Mouse (Mus musculus): ENCODE measurements around the gene Fam178b.
"Not testable (repeated sequence)": the region's sequence is repeated elsewhere in the genome, so short reads cannot be mapped to it uniquely, and the experiment has no call there.

The Fam178b gene

GRCm38 (mm10) chr1:36672648-36673350 is 10.2 kb downstream of the Fam178b start:
- DNase-seq (ENCODE audit: low spot score in 2 of 2), result no peak

- no peak for DNase-seq (ENCODE audit: low spot score in 2 of 2)
Measured at GRCm38 (mm10) chr1:36671260-36671659, 11.7 kb downstream of the Fam178b start.

GRCm38 (mm10) chr1:36670256-36670655 is 12.7 kb downstream of the Fam178b start:
- DNase-seq (ENCODE audit: low spot score in 2 of 2), result no peak

DNA sequence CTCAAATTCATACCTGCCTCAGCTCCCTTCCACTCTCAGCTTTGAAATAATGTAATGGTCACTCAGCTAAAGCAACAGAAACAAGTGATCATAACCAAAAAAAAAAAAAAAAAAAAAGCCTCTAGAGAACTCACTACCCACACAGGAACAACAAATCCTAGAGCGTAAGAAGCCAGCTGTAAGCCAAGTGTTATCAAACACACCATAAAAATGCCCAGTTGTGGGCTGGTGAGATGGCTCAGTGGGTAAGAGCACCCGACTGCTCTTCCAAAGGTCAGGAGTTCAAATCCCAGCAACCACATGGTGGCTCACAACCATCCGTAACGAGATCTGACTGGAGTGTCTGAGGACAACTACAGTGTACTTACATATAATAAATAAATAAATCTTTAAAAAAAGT is 15.0 kb downstream of the Fam178b start:
- DNase-seq (ENCODE audit: low spot score in 2 of 2), result not testable (repeated sequence)

GRCm38 (mm10) chr1:36665934-36666333 is 17.0 kb downstream of the Fam178b start:
- DNase-seq (ENCODE audit: low spot score in 2 of 2), result no peak

DNA sequence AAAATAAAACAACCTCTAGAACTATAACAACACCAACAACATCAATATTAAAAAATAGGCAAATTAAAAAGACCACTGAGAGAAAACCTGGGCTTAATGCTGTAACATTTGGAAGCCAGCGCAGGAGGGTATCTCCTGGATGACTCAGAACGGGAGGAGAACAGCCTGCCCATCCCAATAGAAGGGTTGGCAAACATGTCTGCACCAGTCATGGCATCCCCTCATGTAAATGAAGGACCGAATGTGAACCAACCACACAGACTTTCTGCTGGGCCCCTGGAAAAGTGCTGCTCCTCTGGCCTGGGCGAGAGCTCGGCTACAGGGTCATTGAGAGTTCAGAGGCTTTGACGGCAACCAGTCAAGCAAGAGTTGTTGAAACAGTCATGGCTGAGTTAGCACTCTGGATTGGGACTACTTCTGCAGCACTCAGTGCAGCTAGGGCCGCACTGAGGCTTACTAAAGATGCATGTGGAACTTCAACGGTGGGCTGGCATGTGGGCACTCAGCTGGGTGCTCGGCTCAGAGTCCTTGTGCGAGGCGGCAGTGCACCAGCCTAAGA is 17.7 kb downstream of the Fam178b start:
- no peak for DNase-seq (ENCODE audit: low spot score in 2 of 2)

DNA sequence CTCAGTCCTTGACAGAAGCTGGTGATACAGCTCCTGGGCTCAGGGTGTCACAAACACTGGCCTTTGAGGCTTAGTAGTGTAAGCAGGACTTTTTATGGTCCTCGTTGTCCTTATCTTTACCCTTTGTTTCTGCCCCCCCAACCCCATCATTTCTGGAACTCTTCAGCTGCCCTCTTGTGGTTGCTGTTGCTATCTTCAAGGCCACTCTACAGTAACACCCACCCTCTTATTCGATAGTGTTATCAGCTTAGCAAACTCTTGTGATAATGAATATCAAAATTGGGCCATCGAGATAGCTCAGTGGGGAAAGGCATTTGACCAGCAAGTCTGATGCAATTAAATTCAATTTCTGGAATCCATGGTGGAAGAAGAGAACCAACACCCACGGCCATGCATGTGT is 18.5 kb downstream of the Fam178b start:
- DNase-seq (ENCODE audit: low spot score in 2 of 2), result peak in 1 of 2 experiments; percentile 7

GRCm38 (mm10) chr1:36658621-36659399 is 24.2 kb downstream of the Fam178b start:
- DNase-seq (ENCODE audit: low spot score in 2 of 2), result no peak

DNA sequence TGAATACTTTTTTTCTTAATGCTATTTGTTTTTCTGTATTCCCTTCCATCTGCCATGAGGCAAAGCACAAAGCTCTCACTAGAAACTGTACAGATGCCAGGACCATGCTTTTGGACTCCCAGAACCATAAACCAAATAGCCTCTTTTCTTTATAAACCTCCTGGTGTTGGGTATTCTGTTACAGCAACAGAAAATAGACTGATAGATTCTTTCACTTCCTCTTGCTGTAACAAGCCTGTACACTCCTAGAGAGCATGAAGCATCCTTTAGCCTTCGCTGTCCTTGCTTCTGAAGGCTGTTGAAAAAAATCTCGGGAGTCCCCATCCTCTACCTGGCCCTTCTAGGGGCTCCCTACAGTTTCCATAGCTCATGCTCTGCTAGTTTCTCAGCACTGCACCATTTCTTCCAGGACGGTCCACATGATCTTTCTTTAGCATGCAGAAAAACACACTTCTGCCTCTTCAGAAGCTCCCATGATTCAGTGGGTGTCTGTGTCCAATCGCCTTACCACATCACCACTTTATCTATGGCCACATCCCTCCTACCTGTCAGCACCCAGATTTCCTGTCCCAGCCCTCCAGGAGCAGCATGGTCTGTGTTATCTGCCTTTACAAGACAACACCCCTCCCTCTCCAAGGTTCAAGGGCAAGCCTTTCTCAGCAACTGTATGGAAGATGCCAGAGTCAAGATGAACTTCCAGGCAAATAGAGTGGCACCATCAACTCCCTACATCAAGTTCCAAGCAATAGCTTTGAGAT is 25.1 kb downstream of the Fam178b start:
- no peak for DNase-seq (ENCODE audit: low spot score in 2 of 2)

- DNase-seq (ENCODE audit: low spot score in 2 of 2), result no peak
Measured at GRCm38 (mm10) chr1:36656233-36656632, 26.8 kb downstream of the Fam178b start.

DNA sequence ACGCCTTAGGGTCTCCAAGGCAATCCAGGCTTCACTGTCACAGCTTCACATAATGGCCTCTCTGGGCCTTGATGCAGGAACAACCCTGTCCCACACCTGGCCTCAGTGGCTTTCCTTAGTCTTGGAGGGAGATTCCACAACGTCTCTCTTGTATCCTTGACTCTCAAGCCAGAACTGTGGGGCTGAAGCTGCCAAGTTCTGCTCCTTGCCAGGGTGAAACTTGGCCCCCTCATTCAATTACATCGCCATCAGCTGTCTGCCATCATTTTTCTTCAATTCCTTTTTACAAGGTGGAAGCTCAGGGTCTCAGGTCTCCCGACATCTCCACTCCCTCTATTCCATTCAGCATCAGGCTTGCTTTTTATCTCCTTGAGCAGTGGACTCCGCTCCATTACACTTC is 27.9 kb downstream of the Fam178b start:
- no peak for DNase-seq (ENCODE audit: low spot score in 2 of 2)

DNA sequence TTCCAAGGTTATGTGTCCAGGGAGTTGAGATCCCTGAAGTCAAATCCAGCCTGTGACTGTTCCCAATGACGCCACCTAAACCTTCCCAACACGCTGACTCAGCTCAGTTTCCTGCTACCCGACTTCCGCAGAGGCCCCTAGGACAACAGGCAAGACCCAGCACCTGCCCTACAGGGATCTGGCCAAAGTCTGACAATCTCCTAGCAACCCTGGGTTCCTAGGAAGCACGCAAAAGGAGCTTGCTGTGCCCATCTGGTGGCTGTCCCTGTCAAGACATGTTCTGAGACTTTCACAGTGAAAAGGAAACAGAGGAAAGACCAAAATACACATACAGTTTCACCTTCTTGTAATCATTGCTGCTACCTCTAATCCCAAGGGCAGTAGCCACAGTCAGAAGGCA is 35.4 kb downstream of the Fam178b start:
- no peak for DNase-seq (ENCODE audit: low spot score in 2 of 2)

DNA sequence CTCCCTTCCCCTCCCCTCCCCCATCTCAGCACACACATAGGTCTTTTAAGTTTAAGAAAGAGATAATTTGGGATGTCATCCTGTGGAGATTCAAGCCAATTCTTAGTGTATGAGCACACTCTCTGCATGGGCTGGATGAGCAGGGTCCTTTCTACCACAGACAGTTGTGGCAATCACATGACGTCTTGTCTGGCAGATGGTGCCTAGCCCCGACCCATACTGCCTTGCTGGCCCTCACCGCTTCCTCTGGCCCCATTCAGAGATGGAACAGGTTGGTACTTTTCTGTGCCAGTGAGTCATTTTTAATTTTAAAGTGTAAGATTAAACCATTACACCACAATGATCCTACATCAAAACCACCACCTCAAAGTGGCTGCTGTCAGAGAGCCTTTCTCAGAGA is 36.7 kb downstream of the Fam178b start:
- DNase-seq (ENCODE audit: low spot score in 2 of 2), result peak; percentile 17 to 37

GRCm38 (mm10) chr1:36644615-36645007 is 38.4 kb downstream of the Fam178b start:
- DNase-seq (ENCODE audit: low spot score in 2 of 2), result no peak

- no peak for DNase-seq (ENCODE audit: low spot score in 2 of 2)
Measured at GRCm38 (mm10) chr1:36643957-36644614, 38.9 kb downstream of the Fam178b start.

DNA sequence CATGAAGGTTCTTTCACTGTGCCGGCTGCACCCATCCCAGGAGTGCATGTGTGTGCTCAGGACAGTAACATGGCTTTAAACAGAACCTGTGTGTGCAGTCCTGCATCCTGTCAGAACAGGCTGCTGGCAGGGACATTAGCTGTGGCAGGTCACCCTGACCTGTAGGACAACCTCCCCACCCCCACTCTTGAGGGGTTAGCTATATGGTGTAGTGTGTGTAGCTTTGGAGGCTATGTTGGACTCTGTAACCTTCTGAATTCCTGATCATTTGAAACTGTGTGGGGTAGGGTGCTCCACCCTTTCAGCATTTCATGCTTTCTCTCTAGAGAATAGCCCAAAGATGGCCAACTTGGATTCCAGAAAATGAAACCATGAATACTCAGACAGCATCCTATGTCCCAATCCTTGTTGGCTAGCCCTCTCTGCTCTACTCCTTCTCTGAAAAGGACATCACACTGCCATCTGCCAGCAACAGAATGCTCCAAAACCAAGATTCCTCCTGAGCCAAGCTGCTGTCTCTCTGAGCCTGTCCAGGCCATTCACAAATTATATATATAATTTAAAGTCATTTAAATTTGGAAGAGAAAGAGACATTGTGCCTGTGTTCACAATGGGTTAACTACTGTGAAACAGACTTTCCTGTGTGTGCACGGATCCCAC is 47.0 kb downstream of the Fam178b start:
- no peak for DNase-seq (ENCODE audit: low spot score in 2 of 2)

GRCm38 (mm10) chr1:36634940-36635339 is 48.0 kb downstream of the Fam178b start:
- peak; percentile 52 to 58 for DNase-seq (ENCODE audit: low spot score in 2 of 2)

DNA sequence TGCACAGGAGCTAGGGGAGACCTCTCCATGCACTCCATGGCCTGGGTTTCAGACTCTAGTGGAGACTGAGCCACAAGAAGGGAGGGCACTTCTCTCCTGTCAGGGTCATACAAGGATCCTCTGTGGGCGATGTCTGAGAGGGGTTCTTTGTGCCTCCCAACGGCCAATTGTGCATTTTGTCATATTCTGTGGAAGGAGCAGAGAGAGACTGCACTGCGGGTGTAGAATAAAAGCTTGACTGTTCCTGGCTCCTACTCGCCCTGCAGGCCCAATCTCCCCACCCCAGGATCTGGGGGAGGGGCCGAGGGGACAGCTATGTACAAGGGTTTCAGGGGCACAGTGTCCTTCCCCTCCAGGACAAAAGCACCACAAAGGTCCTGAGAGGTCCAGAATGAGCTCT is 49.1 kb downstream of the Fam178b start:
- DNase-seq (ENCODE audit: low spot score in 2 of 2), result no peak

DNA sequence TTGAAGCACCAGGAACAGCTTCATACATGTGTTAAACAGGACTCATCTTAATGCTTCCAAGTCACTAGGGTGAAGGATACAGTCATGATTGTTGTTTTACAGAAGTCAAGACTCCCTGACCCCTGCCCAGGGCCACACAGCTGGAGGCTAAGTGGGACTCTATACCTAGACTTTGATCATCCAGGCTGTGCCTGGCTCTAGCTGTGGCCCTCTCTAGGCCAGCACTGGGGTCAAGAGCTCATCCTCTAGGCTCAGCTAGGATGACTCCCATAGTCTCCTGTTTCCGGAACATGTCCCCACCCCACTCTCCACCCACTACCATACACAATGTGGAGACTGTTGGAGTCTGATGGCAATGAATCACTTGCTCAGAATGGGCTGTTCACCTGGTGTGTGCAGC is 50.1 kb downstream of the Fam178b start:
- no peak for DNase-seq (ENCODE audit: low spot score in 2 of 2)

DNA sequence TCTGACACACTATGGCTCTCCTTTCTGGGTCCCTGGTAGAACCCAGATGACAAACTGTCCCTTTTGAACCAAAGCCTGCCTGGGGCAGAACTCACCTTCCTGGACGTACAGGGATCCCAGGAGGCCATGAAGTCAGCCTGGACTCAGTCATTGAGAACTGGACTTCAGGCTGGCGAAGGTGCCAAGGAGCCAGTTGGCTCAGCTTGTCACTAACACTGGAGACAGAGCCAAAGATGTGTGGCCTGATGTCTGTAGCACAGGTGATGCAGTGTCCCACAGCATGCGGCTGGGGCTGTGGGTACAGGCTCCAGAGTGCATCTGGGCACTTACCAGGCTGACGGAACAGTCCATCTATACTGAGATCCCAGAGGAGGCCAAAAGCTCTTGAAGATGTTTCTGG is 50.9 kb downstream of the Fam178b start:
- DNase-seq (ENCODE audit: low spot score in 2 of 2), result no peak

DNA sequence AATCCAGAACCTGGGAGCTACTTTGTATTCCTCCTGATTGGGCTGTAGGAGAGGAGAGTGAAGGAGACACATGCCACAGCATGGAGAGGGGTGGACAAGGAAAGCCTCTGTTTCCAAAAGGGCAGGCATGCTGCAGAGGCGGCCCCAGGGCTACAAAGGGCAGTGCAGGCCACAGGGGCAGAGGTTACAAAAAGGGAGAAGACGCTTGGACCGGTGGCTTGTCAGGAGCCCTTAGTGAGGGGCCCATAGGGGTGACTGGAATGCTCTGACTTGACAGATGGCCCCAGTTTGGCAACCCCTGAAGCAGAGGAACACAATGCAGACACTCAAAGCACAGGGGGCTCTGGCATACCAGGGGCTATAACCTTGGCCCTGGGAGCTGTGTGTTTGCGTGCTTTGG is 51.6 kb downstream of the Fam178b start:
- DNase-seq (ENCODE audit: low spot score in 2 of 2), result no peak
